Mouse (Mus musculus) myocyte (in vitro differentiated cells): Measurements from ENCODE around the gene Gm21988.

Experiments
- POLR2AphosphoS2 ChIP-seq: IDR thresholded peaks from one replicate; pipeline ENCODE4 v1.6.1; 2011; ENCODE audit warnings: low read depth, control low read depth; ENCODE audit not compliant: insufficient read length
- REST ChIP-seq: IDR thresholded peaks from one replicate; pipeline ENCODE4 v1.6.1; 2011; ENCODE audit warnings: mild to moderate bottlenecking, control low read depth, moderate library complexity; ENCODE audit not compliant: insufficient read depth, insufficient read length
- SRF ChIP-seq: IDR thresholded peaks from one replicate; pipeline ENCODE4 v1.6.1; 2011; ENCODE audit warnings: low read depth; ENCODE audit not compliant: control insufficient read depth, insufficient read length
- USF1 ChIP-seq: IDR thresholded peaks from one replicate; pipeline ENCODE4 v1.6.1; 2011; ENCODE audit warnings: low read depth, mild to moderate bottlenecking, control low read depth, moderate library complexity

DNA sequence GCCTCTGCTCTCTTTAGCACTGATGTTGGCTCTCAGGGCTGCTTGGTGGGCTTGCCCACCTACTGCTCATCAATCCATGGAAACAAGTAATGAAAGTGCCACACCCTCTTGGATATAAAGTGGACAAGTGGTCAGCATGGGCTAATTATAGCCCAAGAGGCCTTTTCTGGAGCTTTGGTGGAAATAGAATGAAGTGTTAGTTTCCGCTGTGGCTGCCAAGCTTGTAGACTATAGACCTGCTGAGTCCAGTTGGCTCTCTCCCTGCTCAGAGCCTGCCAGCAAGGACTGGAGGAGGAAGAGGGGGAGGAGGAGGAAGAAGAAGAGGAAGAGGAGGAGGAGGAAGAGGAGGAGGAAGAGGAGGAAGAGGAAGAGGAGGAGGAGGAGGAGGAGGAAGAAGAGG is 26.8 kb upstream of the Gm21988 start:
- TF ChIP-seq SRF, result no peak
- TF ChIP-seq USF1, result no peak
- TF ChIP-seq REST, result no peak
- no peak for TF ChIP-seq POLR2AphosphoS2
